Mouse (Mus musculus) retina, postnatal 7 days (tissue): ENCODE results near the gene Arhgef33.
"Not testable (repeated sequence)": the region's sequence is repeated elsewhere in the genome, so short reads cannot be mapped to it uniquely, and the experiment has no call there.

Experiments used
- DNase-seq: peaks from one replicate; pipeline ENCODE4 v3.0.0-alpha.2; 2012; ENCODE audit warnings: low read depth, low spot score

Gene Arhgef33

GRCm38 (mm10) chr17:80345277-80345676 lies 38.1 kb downstream of the Arhgef33 start:
- no peak for DNase-seq

GRCm38 (mm10) chr17:80346591-80347125 lies 39.5 kb downstream of the Arhgef33 start:
- no peak for DNase-seq

GRCm38 (mm10) chr17:80347234-80347633 lies 40.0 kb downstream of the Arhgef33 start:
- no peak for DNase-seq

- DNase-seq, result no peak
Measured at GRCm38 (mm10) chr17:80360245-80360644, 53.0 kb downstream of the Arhgef33 start.

GRCm38 (mm10) chr17:80367276-80367675 lies 60.1 kb downstream of the Arhgef33 start:
- no peak for DNase-seq

- no peak for DNase-seq
Measured at GRCm38 (mm10) chr17:80368606-80369005, 61.4 kb downstream of the Arhgef33 start.

GRCm38 (mm10) chr17:80372989-80373725 lies 66.0 kb downstream of the Arhgef33 start, which contains the start of gene Gm10190:
Gm10190 (minus strand) TSS chr17:80373541.
- DNase-seq, result peak; percentile 86

- DNase-seq, result no peak
Measured at GRCm38 (mm10) chr17:80373726-80374096, 66.5 kb downstream of the Arhgef33 start.

- not testable (repeated sequence) for DNase-seq
Measured at GRCm38 (mm10) chr17:80378386-80378785, 71.2 kb downstream of the Arhgef33 start.

- DNase-seq, result no peak
Measured at GRCm38 (mm10) chr17:80385671-80386070, 78.5 kb downstream of the Arhgef33 start.

- no peak for DNase-seq
Measured at GRCm38 (mm10) chr17:80390024-80390423, 82.8 kb downstream of the Arhgef33 start.

- no peak for DNase-seq
Measured at GRCm38 (mm10) chr17:80391423-80392403, 84.5 kb downstream of the Arhgef33 start.

- DNase-seq, result no peak
Measured at GRCm38 (mm10) chr17:80398243-80398642, 91.0 kb downstream of the Arhgef33 start.

- DNase-seq, result no peak
Measured at GRCm38 (mm10) chr17:80411182-80411581, 104.0 kb downstream of the Arhgef33 start.

- no peak for DNase-seq
Measured at GRCm38 (mm10) chr17:80418572-80419210, 111.5 kb downstream of the Arhgef33 start.

- no peak for DNase-seq
Measured at GRCm38 (mm10) chr17:80420998-80421397, 113.8 kb downstream of the Arhgef33 start.

GRCm38 (mm10) chr17:80426171-80426570 lies 119.0 kb downstream of the Arhgef33 start:
- DNase-seq, result no peak

- no peak for DNase-seq
Measured at GRCm38 (mm10) chr17:80426901-80427300, 119.7 kb downstream of the Arhgef33 start.

- DNase-seq, result no peak
Measured at GRCm38 (mm10) chr17:80427966-80428365, 120.8 kb downstream of the Arhgef33 start.

- DNase-seq, result no peak
Measured at GRCm38 (mm10) chr17:80431997-80432396, 124.8 kb downstream of the Arhgef33 start.

GRCm38 (mm10) chr17:80434430-80434829 lies 127.2 kb downstream of the Arhgef33 start:
- DNase-seq, result no peak

- DNase-seq, result no peak
Measured at GRCm38 (mm10) chr17:80435680-80436079, 128.5 kb downstream of the Arhgef33 start.
